Mouse (Mus musculus) left cerebral cortex, adult 2 months (tissue): ENCODE data around the gene Srbd1. TPM values are rescaled to one million over a fixed set of nuclear protein-coding genes. Genes with fewer than 3 reads are reported as not detected.
A peak's percentile ranks its signal among the peaks of the same experiment; 100 is the strongest.

ENCODE experiments used
- DNase-seq, 2 experiments: peaks; one replicate each; pipeline ENCODE4 v3.0.0; 2021 to 2022; ENCODE audit warnings: low spot score in 2 of 2, mixed read lengths in 1 of 2; ENCODE audit errors: extremely low spot score in 1 of 2
- H3K27ac ChIP-seq: fragments of 200-600 bp; 2 replicates; pipeline ENCODE4 v1.8.1; 2022
- H3K4me3 ChIP-seq: fragments of 200-600 bp; 2 replicates; pipeline ENCODE4 v1.8.1; 2022
- CTCF ChIP-seq: fragments of 200-600 bp; IDR thresholded peaks from 2 replicates; pipeline ENCODE4 v1.8.1; 2022; ENCODE audit warnings: antibody characterized with exemption, mild to moderate bottlenecking, moderate library complexity
- intact Hi-C: fragments of 180-260 bp; cut with DNase I; formaldehyde crosslinking; loops from one replicate; pipeline ENCODE4 v1.15.1; 2025
- total RNA-seq, 2 experiments: library from RNA; stranded (reverse); gene quantifications; 2 replicates each; pipeline ENCODE4 v1.2.3; 2021

The Srbd1 gene
- total RNA-seq, 2 experiments from 2014 or later = 12.7 to 16.5 TPM

DNA sequence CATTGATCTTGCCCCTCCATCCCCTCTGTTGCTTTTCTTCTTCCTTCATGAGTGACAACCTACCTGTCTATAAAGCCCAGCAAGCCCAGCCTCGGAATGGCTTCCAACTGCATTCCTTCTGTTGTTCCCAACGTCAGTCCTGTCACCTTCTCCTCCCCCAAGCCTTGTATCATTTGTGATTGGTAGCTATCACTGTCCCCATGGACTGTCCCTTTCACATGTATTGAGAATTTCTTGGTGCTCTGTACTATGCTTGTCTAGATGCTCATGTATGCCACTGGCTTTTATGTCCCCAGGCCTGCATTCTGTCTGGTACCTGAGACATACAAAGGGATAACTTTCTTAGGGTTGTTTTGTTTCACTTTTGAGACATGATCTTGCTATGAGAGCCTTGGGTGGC lies 193.2 kb downstream of the Srbd1 start:
- Histone ChIP-seq H3K4me3 (no peak overlapping the region), H3K27ac (no peak overlapping the region)
- no peak for TF ChIP-seq CTCF
- no peak for DNase-seq
- intact Hi-C loops = loop anchor here (10.0 kb wide), 1 partner anchor 287 kb away; no protein-coding TSS in a partner anchor

DNA sequence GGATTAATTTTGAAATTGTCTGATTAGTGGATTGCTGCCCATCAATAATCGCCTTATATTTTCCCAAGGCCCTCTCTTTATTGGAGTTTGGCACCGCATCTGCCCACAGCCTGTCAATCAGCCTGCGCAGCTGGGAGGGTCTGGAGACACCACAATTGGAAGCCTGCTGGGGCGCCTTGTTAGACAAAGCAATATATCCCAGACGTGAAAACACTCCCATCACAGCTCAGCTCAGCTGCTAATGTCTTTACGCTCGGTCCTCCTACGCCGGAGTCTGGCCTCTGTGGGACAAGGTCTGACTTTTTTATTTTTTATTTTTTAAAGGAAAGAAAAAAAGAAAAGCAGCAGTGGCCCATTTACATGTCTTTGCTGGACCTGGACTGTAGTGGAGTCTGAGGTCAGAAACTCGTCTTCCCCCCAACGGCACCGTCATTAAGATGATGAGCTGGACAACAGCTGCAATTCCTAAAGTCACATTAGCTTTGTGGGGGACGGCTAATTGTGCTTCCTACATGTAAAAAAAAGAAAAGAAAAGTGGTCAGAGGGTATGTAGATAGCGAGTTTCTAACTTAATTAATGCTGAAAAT lies 195.0 kb downstream of the Srbd1 start:
- no peak for DNase-seq
- intact Hi-C loops = loop anchor here (5.0 to 10.0 kb wide), 2 partner anchors 78 to 285 kb away; no protein-coding TSS in a partner anchor
- no peak for TF ChIP-seq CTCF
- Histone ChIP-seq H3K4me3 (no peak overlapping the region), H3K27ac (no peak overlapping the region)

GRCm38 (mm10) chr17:85948911-85949909 lies 195.8 kb downstream of the Srbd1 start:
- no peak for TF ChIP-seq CTCF
- no peak overlapping the region for H3K4me3 ChIP-seq
- H3K27ac ChIP-seq = no peak overlapping the region; the same call in 1 of the 2 replicates
- intact Hi-C loops = loop anchor here (5.0 kb wide), 1 partner anchor 77 kb away; no protein-coding TSS in a partner anchor
- peak in 1 of 2 experiments; percentile 23 for DNase-seq

GRCm38 (mm10) chr17:85944726-85945125 lies 200.2 kb downstream of the Srbd1 start:
- Histone ChIP-seq H3K4me3 (no peak overlapping the region), H3K27ac (no peak overlapping the region)
- TF ChIP-seq CTCF = no peak
- no peak for DNase-seq
- intact Hi-C loops = loop anchor here (5.0 kb wide), 1 partner anchor 72 kb away; no protein-coding TSS in a partner anchor

- no peak for TF ChIP-seq CTCF
- Histone ChIP-seq H3K4me3 (no peak overlapping the region), H3K27ac (no peak overlapping the region)
- no peak for DNase-seq
- intact Hi-C loops = no loop called here
Measured at GRCm38 (mm10) chr17:85943994-85944640, 200.9 kb downstream of the Srbd1 start.

DNA sequence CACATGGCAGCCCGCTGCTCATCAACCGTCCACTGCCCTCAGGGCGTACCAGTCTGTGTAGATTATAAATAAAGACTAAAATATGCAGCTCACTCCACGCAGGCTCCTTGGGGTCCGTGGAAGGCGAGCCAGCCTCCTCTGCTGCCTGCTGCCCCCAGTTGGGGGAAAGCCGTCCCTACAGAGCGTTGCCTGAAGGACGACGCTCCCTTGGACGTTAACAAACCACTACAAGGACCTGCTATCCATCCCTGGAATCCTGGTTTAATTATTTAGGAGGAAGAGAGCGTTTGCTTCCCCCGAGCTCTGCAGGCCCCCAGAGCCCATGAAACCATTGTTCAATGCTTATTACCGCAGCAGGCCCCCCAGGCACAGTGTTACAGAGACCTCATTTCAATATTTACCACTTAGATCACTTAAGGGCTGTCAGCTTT lies 201.4 kb downstream of the Srbd1 start:
- TF ChIP-seq CTCF = no peak
- no peak for DNase-seq
- Histone ChIP-seq H3K27ac (no peak overlapping the region), H3K4me3 (no peak overlapping the region)
- intact Hi-C loops = no loop called here

DNA sequence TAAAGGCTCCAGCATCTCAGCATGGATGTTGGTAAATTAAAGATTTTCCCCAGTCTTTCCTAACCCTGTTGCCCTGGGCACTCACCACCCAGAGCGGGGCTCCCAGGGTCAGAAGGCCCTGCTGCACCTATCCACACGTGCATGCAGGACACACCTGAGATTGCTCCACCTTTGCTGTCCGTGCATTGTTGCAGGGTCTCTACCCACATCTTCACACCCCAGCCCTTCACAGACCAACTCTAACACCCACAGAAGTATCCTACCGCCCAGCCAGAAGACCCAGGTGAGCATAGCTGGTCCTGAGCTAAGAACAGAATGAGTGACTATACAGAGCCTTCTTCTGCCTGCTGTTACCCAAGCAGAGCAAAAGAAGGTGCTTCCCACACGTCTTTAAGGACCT lies 201.9 kb downstream of the Srbd1 start:
- intact Hi-C loops = no loop called here
- no peak overlapping the region for H3K27ac ChIP-seq

GRCm38 (mm10) chr17:85942123-85942522 lies 202.9 kb downstream of the Srbd1 start:
- DNase-seq = no peak
- no peak overlapping the region for H3K27ac ChIP-seq
- TF ChIP-seq CTCF = no peak
- H3K4me3 ChIP-seq = no peak overlapping the region
- intact Hi-C loops = no loop called here

More for the DNA sequence above, 201.9 kb downstream of the Srbd1 start:
- no peak for DNase-seq
- TF ChIP-seq CTCF = no peak
- H3K4me3 ChIP-seq = no peak overlapping the region

GRCm38 (mm10) chr17:85941141-85941738 lies 203.7 kb downstream of the Srbd1 start:
- intact Hi-C loops = no loop called here

GRCm38 (mm10) chr17:85937131-85937530 lies 207.8 kb downstream of the Srbd1 start:
- TF ChIP-seq CTCF = no peak
- no peak overlapping the region for H3K4me3 ChIP-seq
- no peak overlapping the region for H3K27ac ChIP-seq
- intact Hi-C loops = no loop called here
- DNase-seq = no peak

More at GRCm38 (mm10) chr17:85941141-85941738, 203.7 kb downstream of the Srbd1 start:
- TF ChIP-seq CTCF = no peak
- no peak for DNase-seq
- no peak overlapping the region for H3K27ac ChIP-seq
- H3K4me3 ChIP-seq = no peak overlapping the region

- DNase-seq = no peak
- intact Hi-C loops = no loop called here
- Histone ChIP-seq H3K4me3 (no peak overlapping the region), H3K27ac (no peak overlapping the region)
- no peak for TF ChIP-seq CTCF
Measured at GRCm38 (mm10) chr17:85935268-85935667, 209.7 kb downstream of the Srbd1 start.

Other genes with a start within 250 kb of the Srbd1 start
- 100 to 1,000 TPM; 277 to 284 TPM for gene Prkce, start 22.6 kb upstream of the Srbd1 start, total RNA-seq